Mouse (Mus musculus): ENCODE measurements around the gene Siae.

Gene Siae

DNA sequence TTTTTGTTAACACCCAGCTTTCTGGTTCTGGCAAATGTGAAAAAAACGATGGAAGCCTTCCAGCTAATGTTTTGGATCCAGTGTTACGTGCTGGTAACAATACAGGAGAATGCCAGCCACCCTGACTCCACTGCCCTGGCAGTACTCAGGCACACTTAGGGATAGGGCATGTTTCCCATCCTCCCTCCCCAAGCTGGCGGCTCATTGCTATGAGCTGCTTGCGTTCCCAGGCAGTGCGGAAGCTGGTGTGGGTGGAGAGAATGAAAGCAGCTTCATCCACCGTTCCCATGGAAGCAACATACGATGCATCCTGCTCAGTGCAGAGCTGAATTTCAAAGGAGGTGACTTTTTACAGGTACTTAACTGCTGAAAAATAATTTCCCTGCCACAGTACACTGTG is 70.1 kb downstream of the Siae start:
- no peak for DNase-seq (ENCODE audit: low read depth)

DNA sequence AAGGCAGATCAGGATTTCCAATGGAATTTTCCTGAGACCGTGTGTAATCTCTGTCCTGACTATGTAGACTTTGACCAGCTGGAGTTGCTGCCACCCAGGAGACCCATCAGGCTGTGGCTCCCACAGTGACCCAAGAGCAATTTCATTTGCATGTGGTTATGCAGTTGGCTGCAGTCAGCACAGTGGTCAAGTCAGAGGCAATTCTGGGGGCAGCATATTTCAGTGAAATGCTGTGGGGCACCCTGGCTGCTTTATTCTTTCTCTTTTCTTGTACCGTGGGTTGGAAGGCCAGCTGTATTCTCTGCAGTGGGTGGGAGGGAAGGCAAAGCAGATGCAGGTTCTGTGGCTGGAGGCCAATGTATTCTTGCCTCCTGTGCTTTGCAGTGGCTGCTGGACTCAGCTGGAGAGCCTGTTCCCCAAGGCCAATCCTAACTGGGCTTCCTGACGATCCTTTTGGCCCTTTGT is 70.6 kb downstream of the Siae start:
- DNase-seq (ENCODE audit: low read depth), result no peak

DNA sequence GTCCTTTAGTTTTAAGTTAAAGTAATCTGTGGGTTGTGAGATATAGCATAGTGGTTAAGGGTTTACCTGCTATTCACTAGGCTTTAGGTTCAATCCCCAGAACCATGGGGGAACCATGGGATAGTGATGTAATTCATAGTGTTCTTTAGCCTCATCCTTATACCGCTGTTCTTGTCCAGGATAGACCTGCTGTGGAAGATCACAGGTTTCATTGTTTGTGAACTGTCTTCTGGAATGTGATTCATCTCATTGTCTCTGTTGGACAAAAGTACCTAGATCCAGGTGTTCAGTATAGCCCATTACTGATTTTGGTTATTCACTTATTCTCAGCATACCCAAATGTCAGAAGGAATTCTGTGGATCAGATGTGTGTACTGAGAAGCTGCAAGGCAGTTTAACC is 71.8 kb downstream of the Siae start:
- DNase-seq (ENCODE audit: low read depth), result no peak

DNA sequence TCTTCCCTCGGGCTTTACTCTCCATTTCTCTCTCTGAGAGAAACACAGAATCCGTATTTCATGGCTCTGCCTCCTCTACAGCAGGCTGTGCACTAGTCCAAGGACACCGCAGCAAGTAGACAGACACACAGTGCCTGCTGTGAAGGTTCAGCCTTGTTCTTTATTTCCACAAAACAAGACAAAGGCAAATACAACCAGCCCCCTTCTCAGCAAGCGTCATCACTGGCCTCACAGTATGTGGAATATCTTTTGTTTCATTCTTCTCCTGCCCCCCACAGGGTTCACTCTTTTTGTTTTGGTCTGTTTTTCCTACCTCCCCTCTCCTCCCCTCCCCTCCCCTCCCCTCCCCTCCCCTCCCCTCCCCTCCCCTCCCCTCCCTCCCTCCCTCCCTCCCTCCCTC is 73.1 kb downstream of the Siae start:
- no peak for DNase-seq (ENCODE audit: low read depth)

DNA sequence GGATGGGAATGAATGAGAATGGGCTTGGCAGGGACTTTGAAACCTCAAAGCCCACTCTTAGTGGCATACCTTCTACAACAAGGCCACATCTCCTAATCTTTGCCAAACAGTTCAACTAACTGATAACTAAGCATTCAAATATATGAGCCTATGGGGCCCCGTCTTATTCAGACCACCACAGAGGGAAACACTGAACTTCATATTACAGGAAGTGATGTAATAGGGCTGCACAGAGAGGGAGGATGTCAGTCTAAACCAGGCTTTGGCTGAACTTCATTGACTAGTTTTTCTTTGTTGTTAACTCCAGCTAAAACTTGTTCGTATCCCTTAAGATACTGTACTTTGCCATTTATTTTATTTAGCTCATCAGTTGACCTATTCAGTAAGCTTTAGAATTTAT is 74.4 kb downstream of the Siae start:
- no peak for DNase-seq (ENCODE audit: low read depth)

DNA sequence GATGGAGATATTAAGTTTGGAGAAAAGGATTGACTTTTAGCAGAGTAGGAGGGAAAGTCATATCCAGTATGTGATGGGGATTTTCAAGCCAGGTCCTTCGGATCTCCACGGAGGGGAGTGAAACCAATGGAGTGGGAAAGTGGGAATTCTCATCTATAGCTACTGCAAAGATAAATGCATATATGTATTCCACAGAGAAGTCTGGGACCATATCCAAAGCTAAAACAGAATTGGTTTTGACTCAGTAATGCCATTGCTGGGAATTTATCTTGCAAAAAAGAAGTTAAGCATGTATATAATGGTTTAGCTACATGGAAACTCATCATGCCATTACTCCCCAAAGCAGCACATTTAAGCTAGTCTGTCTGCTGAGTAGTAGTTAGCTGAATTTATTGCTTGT is 76.8 kb downstream of the Siae start:
- DNase-seq (ENCODE audit: low read depth), result no peak

DNA sequence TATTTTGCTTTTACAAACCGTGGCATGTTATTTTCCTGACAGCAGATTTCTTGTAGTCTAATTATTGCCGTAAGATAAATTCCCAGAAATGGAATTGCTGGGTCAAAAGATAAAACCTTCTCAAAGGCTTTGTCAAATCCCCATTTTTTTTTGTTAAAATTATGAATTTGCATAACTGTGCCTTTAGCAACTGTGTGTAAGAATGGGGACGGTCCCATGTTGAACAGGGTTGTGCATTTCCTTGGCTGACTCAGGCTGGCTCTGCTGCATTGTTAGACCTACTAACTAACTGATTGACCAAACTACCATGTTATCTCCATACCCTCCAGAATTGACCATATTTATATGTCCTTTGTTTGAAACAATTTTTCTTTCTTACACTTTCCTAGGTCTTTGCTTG is 78.8 kb downstream of the Siae start:
- no peak for DNase-seq (ENCODE audit: low read depth)

DNA sequence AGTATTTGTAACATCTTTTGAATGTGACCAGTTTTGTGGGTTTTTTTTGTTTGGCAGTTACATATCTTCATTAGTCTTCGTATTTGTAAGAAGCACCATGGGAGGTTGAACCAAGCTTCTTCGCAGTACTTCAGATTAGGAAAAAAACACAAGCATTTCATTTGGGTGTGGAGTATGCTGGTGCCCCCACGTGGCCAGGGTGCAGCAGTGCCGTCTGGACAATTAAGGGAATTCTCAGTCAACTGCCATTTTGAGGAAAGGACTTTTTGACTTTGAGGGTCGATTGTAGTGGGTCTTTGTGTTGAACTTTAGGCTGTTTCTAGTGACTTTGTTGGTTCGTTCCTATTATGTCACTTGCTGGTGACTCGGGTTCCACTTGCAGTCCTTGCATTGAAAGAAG is 80.8 kb downstream of the Siae start:
- peak; percentile 42 for DNase-seq (ENCODE audit: low read depth)

DNA sequence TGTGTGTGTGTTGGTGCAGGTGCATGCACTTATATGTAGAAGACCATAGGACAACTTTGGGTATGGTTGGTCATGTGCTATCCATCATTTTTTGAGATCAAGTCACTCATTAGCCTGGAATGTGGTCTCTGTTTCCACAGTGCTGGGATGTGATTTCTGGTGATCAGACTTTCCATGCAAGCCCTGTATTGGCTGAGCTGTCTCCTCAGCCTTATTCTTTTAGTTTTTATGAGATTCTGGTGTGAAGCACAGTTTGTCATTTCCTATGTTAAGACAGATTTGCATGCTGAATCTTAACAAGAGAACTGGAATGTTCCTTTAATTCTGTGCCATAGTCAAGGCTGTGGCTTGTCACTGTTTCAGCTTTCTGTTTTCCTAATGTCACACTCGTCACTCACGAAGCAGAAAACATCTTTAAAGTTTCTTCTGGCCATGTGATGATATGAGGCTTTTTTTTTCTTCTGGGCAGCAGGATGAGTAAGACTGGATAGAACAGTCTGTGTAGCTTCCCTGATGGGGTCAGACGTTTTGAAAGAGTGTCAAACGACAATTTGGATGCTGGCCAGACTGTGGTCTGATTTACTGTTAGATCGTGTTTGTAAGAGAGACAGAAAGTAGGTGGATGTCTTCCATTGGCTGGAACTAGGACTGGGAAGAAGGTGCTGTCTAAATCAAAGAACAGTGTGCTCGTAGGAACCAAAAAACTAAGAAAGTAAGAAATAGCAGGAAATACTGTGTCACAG is 81.5 kb downstream of the Siae start:
- no peak for DNase-seq (ENCODE audit: low read depth)

DNA sequence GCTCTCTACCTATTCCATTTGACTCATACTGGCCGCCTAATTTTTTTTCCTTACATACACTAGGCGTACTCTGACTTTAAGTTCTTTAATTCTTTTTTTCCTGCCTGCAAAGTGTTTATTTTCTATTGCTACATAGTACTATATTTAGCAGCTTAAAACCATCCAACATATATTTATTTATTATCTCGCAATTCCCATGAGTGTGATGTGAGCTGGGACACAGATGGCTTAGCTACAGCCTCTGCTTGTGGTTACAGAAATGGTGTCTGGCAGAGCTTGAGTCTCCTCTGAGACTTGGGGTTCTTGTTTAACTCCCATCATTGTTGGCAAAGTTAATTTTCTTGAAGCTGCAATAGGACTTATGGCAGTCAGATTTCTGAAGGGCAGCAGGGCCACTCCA is 83.2 kb downstream of the Siae start:
- DNase-seq (ENCODE audit: low read depth), result no peak

DNA sequence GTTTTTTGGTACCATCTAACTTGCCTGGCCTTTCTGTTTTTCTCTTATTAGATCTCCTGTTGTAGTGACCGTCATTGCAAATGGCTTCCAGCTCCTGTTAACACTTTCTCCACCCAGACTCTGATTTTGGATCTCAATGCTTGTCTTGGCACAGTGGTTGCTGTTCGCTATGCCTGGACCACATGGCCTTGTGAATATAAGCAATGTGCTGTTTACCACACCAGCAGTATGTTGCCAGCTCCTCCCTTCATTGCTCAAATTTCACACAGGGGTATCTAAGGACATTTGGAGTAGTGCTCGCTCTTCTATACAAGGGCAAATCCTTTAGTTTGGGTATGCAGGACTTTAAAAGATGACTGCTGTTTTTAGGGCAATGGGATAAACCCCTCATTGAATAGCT is 90.7 kb downstream of the Siae start:
- DNase-seq (ENCODE audit: low read depth), result no peak

DNA sequence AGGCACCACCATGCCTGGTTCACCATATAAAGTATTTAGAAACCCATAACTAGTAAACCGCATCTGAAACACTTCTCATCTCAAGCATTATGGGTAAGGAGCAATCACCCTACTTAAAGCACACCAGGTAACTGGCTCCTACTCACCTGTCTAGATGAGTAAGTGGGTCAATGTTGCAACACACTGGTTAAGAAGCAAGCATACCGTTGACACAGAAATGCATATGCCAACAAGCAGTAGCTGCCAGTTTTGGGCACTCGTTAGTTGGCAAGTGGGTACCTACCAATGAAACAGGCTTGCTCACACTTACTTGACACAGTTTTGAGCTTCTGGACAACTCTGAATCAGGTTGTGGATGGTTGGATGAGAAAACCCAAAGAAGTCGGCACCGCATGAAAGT is 95.1 kb downstream of the Siae start:
- no peak for DNase-seq (ENCODE audit: low read depth)

DNA sequence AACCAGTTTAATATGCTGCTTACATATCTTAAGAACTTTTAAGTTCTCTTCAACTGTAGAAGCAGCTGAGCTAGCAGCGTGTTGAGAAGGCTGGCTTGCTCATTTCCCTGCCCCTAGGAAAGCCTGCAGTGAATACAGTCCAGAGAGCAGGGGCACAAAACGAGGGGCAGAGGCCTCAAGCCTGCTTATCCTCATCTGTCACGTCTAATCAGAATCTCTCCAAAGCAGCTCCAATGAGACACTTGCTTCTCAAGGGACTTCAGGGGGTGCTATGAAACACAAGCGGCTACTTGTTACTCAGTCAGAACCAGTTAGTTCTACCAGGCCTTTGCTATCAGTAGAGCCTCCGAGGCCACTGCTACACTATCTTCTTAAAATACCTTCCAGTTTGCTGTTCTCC is 98.3 kb downstream of the Siae start:
- no peak for DNase-seq (ENCODE audit: low read depth)

DNA sequence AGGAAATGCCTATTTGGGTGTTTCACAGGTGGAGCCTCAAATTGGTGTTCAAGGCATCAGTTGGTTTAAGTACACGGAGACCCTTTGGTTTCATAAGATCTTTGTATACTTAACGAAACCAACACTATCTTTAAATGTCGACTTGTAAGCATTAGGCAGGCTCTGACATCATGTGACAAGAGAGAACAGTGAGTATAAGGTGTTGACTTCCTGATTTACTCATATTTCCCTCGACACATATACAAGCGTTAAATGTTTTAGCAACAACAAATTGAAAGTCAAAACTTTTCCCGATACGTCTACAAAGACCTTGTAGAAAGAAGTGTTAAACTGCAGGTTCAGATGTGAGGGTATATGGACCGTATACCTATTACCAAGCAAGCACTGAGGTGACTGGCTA is 100.5 kb downstream of the Siae start:
- DNase-seq (ENCODE audit: low read depth), result peak; percentile 5

DNA sequence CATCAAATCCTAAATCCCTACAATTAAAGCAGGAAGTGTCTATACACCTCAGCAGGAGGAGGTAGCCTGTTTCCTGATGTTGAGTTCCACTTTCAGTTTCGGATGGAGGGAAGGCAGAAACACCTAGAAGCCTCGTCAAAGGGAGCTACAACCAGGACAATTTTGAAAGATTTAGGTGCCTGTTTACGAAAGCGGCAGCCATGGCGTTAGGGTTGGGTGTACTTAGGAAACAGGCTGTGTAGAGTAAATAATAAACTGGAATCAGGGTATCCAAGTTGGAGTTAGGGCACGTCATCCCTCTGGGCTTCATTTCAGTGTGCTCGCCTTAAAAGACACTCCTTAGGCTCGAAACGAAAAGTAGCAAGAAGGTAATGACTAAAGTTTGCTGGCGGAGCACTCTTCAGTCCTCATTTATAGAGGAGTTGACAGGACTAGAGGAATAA is 101.0 kb downstream of the Siae start:
- DNase-seq (ENCODE audit: low read depth), result peak; percentile 20

DNA sequence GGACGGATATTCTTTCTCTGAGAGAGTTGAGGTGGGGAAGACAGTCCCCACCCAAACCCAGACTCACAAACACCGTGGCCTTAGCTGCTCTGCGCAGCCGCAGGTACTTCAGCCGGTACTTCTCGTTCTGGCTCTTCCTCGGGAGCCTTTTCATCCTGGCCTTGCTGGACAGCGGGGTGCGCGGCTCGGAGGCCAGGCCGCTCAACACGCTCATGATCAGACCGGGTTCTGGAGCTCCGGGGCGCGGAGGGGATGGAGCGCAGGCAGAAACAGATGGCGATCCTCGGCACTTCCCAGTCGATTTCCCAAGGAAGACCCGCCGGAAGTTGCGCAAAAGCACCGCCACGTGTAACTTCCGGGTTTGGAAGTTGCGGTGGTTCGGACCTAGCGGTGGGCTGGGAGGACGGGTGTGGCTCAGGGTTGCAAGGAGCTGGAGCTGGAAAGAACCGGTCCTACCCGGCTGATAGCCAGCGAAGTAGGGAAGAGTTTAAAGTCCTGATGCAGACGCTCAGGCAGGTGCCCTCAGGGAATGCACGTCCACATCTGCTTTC is 101.5 kb downstream of the Siae start, which contains the start of gene Tbrg1:
TSS of gene Tbrg1 (minus strand) at position 382 of the 551 bp plus-strand sequence.
- DNase-seq (ENCODE audit: low read depth), result peak; percentile 59

DNA sequence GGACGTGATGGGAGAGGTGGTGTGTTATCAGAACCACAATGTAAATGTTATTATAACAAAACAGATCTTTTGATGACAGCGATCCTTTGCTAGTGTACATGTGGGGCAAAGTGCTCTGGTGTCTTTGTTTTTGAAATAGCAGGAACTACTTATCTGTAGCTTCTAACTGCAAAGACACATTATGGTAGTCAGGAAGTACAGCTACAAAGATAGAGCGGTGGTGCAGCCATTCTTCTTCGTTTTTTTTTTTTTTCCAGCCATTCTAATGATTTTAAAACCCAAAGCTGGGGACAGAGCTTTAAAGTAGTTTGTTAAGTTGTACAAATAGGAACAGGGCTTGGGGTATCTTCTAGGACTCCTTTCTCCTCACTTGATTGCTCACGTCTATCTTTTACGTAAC is 103.9 kb downstream of the Siae start:
- DNase-seq (ENCODE audit: low read depth), result no peak

DNA sequence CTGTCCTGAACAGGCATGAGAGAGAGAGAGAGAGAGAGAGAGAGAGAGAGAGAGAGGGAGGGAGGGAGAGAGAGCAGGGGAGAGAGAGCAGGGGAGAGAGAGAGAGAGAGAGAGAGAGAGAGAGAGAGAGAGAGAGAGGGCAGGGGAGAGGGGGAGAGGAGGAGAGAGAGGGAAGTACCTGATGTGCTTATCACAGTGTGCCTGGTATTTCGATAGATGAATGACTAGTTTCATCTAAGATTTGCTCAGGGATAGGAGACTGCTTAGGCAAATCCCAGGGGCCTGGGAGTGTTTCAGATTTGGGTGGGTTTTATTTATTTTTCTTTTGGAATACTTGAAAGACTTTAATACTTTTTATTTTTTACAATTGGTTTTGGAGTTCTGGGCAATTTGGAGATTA is 107.7 kb downstream of the Siae start:
- DNase-seq (ENCODE audit: low read depth), result no peak

DNA sequence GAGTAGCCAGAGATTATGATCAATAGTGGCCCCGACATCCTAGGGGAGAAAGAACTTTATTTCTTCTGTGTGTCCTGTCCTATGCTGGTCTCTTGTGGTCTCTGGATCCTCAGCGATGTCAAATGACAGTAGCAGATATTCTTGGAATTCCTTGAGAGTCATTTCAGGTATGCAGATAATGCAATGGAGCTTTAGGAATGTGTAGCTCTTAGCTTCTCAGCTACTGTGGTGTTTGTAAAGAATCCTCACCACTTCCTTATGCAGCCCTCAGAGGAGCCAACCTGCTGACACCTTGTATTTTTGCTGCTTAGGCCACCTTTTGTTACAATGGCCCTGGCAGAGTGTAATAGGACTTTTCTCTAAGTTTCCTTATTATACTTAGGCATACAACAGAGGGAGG is 109.1 kb downstream of the Siae start:
- no peak for DNase-seq (ENCODE audit: low read depth)

DNA sequence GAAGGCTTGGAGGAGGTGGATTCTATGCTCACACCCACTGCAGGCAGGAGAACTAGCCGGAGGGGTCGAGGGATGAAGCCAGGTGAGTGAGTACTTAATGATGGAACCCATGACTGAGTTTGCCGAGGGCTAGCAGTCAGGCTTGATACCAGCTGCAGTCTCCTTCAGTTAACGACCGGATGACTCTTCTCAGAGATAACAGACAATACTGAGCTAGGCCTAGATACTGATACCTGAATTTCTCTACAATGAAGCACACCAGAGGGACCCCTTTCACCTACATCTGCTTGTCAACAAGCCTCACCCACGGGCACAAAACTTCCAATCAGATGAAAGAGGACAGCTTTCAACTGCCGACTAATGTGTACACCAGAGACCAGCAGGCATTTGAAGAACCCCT is 110.5 kb downstream of the Siae start:
- DNase-seq (ENCODE audit: low read depth), result no peak

DNA sequence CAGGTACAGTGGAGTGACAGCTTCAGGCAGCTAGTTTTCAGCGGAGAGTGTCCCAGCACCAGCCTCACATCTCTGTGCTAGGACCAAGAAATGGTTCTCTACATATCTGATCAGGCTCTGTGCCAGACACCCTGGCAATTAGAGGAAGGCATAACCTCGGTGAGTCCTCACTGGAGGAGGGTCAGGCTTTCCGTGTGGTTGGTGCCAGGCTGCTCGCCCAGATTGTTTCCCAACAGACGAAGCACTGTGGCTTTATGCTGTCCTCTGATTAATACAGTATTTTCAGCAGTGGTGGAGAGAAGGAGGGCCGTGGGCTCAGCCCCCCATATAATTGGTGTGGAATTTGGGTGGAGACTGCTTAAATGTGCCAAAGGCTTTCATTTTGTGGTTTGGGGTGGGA is 113.6 kb downstream of the Siae start, which contains the start of gene Panx3:
TSS of gene Panx3 (minus strand) at position 121 of the 400 bp plus-strand sequence.
- no peak for DNase-seq (ENCODE audit: low read depth)

DNA sequence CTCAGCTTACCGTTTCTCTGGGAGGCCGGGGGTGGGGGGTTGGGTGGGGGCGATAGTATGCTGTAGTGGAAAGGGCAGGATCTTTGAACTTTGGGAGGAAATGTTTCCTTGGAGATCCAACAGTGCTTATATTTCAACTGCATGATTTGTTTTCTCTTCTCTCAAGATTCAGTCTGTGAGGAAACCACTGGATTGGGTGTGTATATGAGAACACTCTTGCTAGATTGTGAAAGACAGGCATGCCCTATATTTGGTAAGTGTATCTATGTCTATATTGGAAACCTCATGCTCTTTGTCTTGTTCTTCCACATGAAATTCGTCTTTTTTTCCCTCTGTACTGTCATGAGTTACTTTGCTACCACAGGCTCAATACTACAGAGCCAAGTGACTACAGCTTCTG is 114.2 kb downstream of the Siae start:
- no peak for DNase-seq (ENCODE audit: low read depth)

DNA sequence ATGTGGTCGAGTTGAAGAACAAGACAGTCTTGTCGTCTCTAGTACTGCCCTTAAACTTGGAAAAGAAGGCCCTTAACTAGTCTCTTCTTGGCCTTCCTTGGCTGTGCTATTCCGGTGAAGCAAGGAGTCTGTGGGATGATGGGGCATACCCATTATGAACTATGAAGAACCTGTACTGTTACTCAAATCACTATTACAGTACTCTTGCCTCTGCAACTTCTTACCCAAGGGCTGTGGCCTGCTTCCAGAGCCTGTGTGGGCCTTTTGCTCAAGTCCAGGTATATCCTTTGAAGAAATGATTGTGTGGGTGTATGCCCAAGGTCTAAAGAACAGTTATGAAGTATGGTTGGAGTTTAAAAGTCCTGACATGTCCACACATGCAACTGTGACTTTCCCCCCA is 114.8 kb downstream of the Siae start:
- no peak for DNase-seq (ENCODE audit: low read depth)

DNA sequence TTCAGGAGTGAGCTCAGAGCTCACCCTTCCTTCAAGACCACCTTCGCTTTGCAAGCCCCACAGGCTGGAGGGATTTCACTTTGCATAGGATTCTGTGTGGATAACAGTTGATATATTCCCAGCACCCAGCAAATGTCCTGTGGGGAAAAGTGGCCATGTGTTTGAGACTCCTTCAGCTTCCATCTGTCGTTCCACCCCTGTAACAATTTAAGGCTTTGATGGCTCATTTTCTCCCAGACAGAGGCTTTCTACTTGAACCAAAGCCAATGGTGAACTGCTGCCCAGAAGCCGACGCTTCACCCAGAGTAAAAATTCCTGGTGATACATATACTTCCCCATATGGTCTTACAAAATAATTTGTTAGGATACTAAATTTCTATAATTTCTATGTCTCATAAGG is 119.8 kb downstream of the Siae start:
- no peak for DNase-seq (ENCODE audit: low read depth)

Measured in c-Kit-positive CD71-negative TER-119-negative erythroid progenitor cells, embryonic 14.5 days (primary cell).